Mouse (Mus musculus): ENCODE results near the gene Crmp1.

DNA sequence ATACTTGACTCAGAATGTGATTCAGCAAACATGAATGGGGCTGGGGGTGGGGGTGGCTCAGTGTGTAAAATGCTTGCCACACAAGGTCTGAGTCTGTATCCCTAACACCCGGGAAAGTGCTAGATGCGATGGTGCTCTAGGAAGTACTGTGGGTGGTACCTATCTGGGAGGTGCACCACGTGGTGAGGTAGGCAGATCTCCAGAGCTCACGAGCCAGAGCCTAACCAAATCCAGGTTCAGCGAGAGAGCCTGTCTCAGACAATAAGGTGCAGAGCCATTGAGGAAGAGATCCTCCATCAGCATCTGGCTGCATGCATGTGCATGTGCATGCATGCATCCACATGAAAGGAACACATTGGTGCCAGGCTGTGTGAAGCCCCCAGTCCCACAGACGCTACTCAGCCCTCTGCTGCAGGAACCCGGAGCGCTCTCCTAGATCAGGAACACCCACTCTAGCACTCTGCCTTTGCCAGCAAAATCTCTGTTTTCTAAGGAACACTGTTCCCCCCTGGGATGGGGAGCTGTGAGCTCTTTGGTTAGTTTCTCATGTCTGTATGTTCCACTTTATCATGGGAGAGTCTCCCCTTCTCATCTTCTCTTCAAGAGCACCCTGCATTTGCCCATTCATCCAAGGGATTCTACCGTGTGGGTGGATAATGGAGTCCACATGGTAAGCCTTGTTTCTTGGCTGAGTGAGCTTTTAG is 10.5 kb downstream of the Crmp1 start:
- TF ChIP-seq POLR2A (IDR thresholded peaks at IDR 0.05; ENCODE audit: low read depth, low read length) (no peak), CTCF (IDR thresholded peaks at IDR 0.05; ENCODE audit: extremely low read depth, insufficient read length, insufficient replicate concordance, low read depth, low read length) (no peak)
